Mouse (Mus musculus) c-Kit-positive CD71-negative TER-119-negative erythroid progenitor cells, embryonic 14.5 days (primary cell): ENCODE measurements around the gene Oxld1.
"Not testable (repeated sequence)": the region's sequence is repeated elsewhere in the genome, so short reads cannot be mapped to it uniquely, and the experiment has no call there.

Experiments used
- DNase-seq: peaks from one replicate; pipeline ENCODE4 v3.0.0-alpha.2; 2013; ENCODE audit warnings: low read depth

Oxld1 gene

GRCm38 (mm10) chr11:120423569-120424295, 34.1 kb downstream of the Oxld1 start:
- DNase-seq, result no peak

DNA sequence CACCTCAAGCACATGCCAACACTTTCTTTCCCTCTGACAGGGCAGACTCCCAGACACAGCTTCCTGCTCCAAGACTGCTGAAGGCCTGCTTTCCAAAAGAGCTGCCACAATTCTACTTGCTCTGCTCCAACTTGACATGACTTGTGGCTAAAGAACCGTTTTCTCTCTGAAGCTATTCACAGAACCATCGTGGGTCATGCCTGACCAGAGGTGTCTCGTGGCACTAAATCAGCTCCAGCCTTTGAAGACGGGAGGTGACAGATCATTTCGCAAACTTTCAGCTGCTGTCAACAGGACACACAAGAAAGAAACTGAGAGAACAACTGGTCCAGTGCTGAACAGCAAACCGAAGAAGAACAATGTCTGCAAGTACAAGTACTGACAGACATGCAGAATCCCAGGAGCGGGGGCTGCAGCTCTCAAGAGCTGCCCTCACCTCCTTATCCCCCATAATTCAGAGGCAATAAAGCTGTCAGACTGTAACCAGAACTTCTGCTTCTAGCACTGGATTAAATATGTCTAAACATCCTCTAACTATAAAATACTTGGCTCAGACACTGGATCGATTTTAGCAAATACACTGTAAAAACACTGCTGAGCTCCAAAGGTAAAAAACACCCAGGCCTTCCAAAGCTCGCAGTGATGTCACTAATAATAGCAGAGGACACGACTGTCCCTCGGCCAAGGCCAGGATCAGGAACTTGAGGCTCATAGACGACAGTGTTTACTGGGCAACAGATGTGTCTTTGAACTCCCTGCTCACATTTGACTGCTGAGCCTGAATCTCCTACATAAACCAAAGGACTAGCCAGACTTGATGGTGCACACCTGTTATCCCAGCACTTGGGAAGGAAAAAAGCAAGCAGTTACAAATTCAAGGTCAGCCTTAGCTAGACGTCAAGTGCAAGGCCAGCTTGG, 35.0 kb downstream of the Oxld1 start:
- DNase-seq, result no peak

- no peak for DNase-seq
Observed at GRCm38 (mm10) chr11:120418592-120418991, 39.3 kb downstream of the Oxld1 start.

- no peak for DNase-seq
Observed at GRCm38 (mm10) chr11:120417852-120418251, 40.0 kb downstream of the Oxld1 start.

DNA sequence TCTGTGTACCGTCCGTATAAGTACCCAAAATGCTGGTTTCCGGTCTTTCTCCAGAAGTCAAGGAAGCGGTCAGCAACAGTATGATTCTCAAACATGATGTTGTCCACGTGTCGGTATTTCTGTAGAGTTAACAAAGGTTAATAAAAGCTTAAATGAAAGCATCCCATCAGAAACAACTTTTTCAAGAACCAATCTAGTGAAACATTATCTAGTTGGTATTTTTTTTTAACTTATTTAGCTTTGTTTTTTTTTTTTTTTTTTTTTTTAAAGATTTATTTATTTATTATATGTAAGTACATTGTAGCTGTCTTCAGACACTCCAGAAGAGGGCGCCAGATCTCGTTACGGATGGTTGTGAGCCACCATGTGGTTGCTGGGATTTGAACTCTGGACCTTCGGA, 44.2 kb downstream of the Oxld1 start:
- not testable (repeated sequence) for DNase-seq
